In genomic region chr16:6784144-6784543, GRCm38 (mm10) we compare ENCODE assay signal across 20 mouse cellular contexts.
DNase-seq lines count a peak whose midpoint lies in the region; ATAC-seq lines count a peak whose summit lies in the region.
"Had no signal": no experiment of that assay in that cellular context is flagged by ENCODE, and none has a peak within 500 bp of the region (broad histone marks: within the 10 kb centered on the region; RNA-seq: fewer than 3 reads in every experiment).

No protein-coding gene starts in this region.

- WGBS in hindbrain, embryonic 14.5 days: 69% methylated on average over 5 of the region's 5 CpGs
- 70% methylated on average over 5 of the region's 5 CpGs for WGBS in hindbrain, embryonic 13.5 days
- WGBS in neural tube, embryonic 13.5 days: 60% methylated on average over 5 of the region's 5 CpGs

- no peaks in the 10 kb centered on the region for H3K27me3 ChIP-seq in hindbrain, embryonic 14.5 days (ENCODE audit: control insufficient read depth, insufficient read depth, low read length)
- H3K27me3 ChIP-seq in hindbrain, embryonic 13.5 days: no peaks in the 10 kb centered on the region
- H3K27me3 ChIP-seq in neural tube, embryonic 13.5 days: no peaks in the 10 kb centered on the region
- H3K27me3 ChIP-seq: liver, embryonic 13.5 days; lung, embryonic 15.5 days; stomach, embryonic 15.5 days had no signal

- no peak for DNase-seq in hindbrain, embryonic 14.5 days (ENCODE audit: low spot score)
- DNase-seq in neural tube, embryonic 10.5 days (ENCODE audit: extremely low spot score, low spot score): no peak
- peak; percentile 49 for DNase-seq in cerebellum, adult 8-10 months
- DNase-seq in cerebellum, postnatal 36 days: peak; percentile 48 to 51
- no peak for DNase-seq in gastrocnemius, postnatal 14 days
- no peak for DNase-seq in left cerebral cortex, adult 11 months (ENCODE audit: low spot score)
- DNase-seq: adrenal gland, adult 2 months; gastrocnemius, postnatal 25 days; kidney, adult 18-20 months; kidney, postnatal 14 days; liver, embryonic 13.5 days; lung, postnatal 4 days; thymus, adult 18-20 months; thymus, postnatal 4 days had no signal

- H3K4me2 ChIP-seq in hindbrain, embryonic 14.5 days (replicated peaks): no peak overlapping the region
- H3K4me2 ChIP-seq in hindbrain, embryonic 13.5 days: no peak overlapping the region
- no peak overlapping the region for H3K4me2 ChIP-seq in neural tube, embryonic 13.5 days
- H3K4me2 ChIP-seq: liver, embryonic 13.5 days; lung, embryonic 15.5 days; stomach, embryonic 15.5 days had no signal

- peaks cover 6% of the 10 kb centered on the region; the same call in 1 of the 2 replicates for H3K4me1 ChIP-seq in hindbrain, embryonic 14.5 days (replicated peaks; ENCODE audit: control insufficient read depth, insufficient read depth, low read length)
- H3K4me1 ChIP-seq in hindbrain, embryonic 13.5 days (replicated peaks): peaks cover 5% of the 10 kb centered on the region
- H3K4me1 ChIP-seq in neural tube, embryonic 13.5 days (replicated peaks): peaks cover 20% of the 10 kb centered on the region
- H3K4me1 ChIP-seq: forebrain, embryonic 10.5 days; heart, embryonic 10.5 days; liver, embryonic 13.5 days; lung, embryonic 15.5 days; stomach, embryonic 15.5 days had no signal

- intact Hi-C loops in gastrocnemius, postnatal 14 days (cut with DNase I; ENCODE audit: low total_unique reads): no loop called here

- no peaks in the 10 kb centered on the region for H3K9me3 ChIP-seq in hindbrain, embryonic 14.5 days (ENCODE audit: control insufficient read depth, low read length)
- H3K9me3 ChIP-seq in hindbrain, embryonic 13.5 days: no peaks in the 10 kb centered on the region
- no peaks in the 10 kb centered on the region for H3K9me3 ChIP-seq in neural tube, embryonic 13.5 days
- H3K9me3 ChIP-seq: forebrain, embryonic 10.5 days; heart, embryonic 10.5 days; lung, embryonic 15.5 days; stomach, embryonic 15.5 days had no signal

- H3K9ac ChIP-seq in hindbrain, embryonic 14.5 days: no peak overlapping the region
- H3K9ac ChIP-seq in hindbrain, embryonic 13.5 days: no peak overlapping the region
- no peak overlapping the region for H3K9ac ChIP-seq in neural tube, embryonic 13.5 days
- H3K9ac ChIP-seq: liver, embryonic 13.5 days; lung, embryonic 15.5 days; stomach, embryonic 15.5 days had no signal

- peak overlapping the region; percentile 14; the same call in 1 of the 2 replicates for H3K27ac ChIP-seq in hindbrain, embryonic 14.5 days
- H3K27ac ChIP-seq in hindbrain, embryonic 13.5 days: no peak overlapping the region
- H3K27ac ChIP-seq in neural tube, embryonic 13.5 days (replicated peaks): peak overlapping the region; percentile 75
- H3K27ac ChIP-seq: forebrain, embryonic 10.5 days; heart, embryonic 10.5 days; liver, embryonic 13.5 days; lung, embryonic 15.5 days; stomach, embryonic 15.5 days had no signal

- H3K4me3 ChIP-seq in hindbrain, embryonic 14.5 days (replicated peaks; ENCODE audit: low read length): no peak overlapping the region
- no peak overlapping the region for H3K4me3 ChIP-seq in hindbrain, embryonic 13.5 days
- no peak overlapping the region for H3K4me3 ChIP-seq in neural tube, embryonic 13.5 days
- H3K4me3 ChIP-seq: forebrain, embryonic 10.5 days; heart, embryonic 10.5 days; liver, embryonic 13.5 days; lung, embryonic 15.5 days; stomach, embryonic 15.5 days had no signal

- no peaks in the 10 kb centered on the region for H3K36me3 ChIP-seq in hindbrain, embryonic 14.5 days (replicated peaks; ENCODE audit: control insufficient read depth, insufficient read depth)
- no peaks in the 10 kb centered on the region for H3K36me3 ChIP-seq in hindbrain, embryonic 13.5 days
- H3K36me3 ChIP-seq in neural tube, embryonic 13.5 days: no peaks in the 10 kb centered on the region
- H3K36me3 ChIP-seq: forebrain, embryonic 10.5 days; heart, embryonic 10.5 days; liver, embryonic 13.5 days; lung, embryonic 15.5 days; stomach, embryonic 15.5 days had no signal

- no peak for ATAC-seq in hindbrain, embryonic 14.5 days (ENCODE audit: low FRiP score)
- ATAC-seq in hindbrain, embryonic 13.5 days (ENCODE audit: low FRiP score): no peak
- ATAC-seq in neural tube, embryonic 13.5 days (ENCODE audit: low read depth): no peak

Comparison
In these comparisons a context has a peak if more than half of its experiments do, and no peak if none do; other contexts are left out.
1. DNase-seq: peak in cerebellum, adult 8-10 months (single experiment) and cerebellum, postnatal 36 days (2 of 2); none in hindbrain, embryonic 14.5 days (single experiment), neural tube, embryonic 10.5 days (single experiment), gastrocnemius, postnatal 14 days (single experiment) and left cerebral cortex, adult 11 months (single experiment).